Mouse (Mus musculus) C3H10T1/2 (cell line): ENCODE data around the gene Lonp1. TPM values are rescaled to one million over a fixed set of nuclear protein-coding genes. Genes with fewer than 3 reads are reported as not detected.

Experiments
- polyA plus RNA-seq, 2 experiments: library from polyadenylated mRNA; unstranded; fragments of >200 nt; fragmentation: generic; extraction: Trizol; gene quantifications; one replicate each; pipeline ENCODE4 v1.2.1; 2012; ENCODE audit warnings: missing spikeins in 2 of 2

Lonp1 gene
- polyA plus RNA-seq, result 10 to 100 TPM; 52.4 to 73.9 TPM

GRCm38 (mm10) chr17:56626754-56627470 lies at the start of gene Lonp1:
Lonp1 (minus strand) TSS chr17:56626887.

GRCm38 (mm10) chr17:56672941-56673646 lies 46.4 kb upstream of the Lonp1 start, which contains the start of gene Ranbp3:
Ranbp3 (plus strand) TSS chr17:56673294.

GRCm38 (mm10) chr17:56627530-56628277 lies 1.0 kb upstream of the Lonp1 start, which contains the start of gene Catsperd:
Catsperd (plus strand) TSS chr17:56628143.

GRCm38 (mm10) chr17:56613236-56613844 lies 13.3 kb downstream of the Lonp1 start, which contains the start of gene Rpl36:
Rpl36 (plus strand) TSS chr17:56613416.

GRCm38 (mm10) chr17:56609452-56610171 lies 17.1 kb downstream of the Lonp1 start, which contains the start of gene 2410015M20Rik:
2410015M20Rik (minus strand) TSS chr17:56609771.

GRCm38 (mm10) chr17:56584257-56585130 lies 42.2 kb downstream of the Lonp1 start, which contains the start of the genes Safb2 and Safb:
Safb2 (minus strand) TSS chr17:56584585.
Safb (plus strand) TSS chr17:56584825.

Other genes starting within 250 kb of the Lonp1 start
- 100 to 1,000 TPM in 1 of 2 experiments, 10 to 100 TPM in 1; 15.1 to 186 TPM for gene Ptprs, start 150.4 kb downstream of the Lonp1 start, polyA plus RNA-seq
- not detected for gene Znrf4, start 114.5 kb downstream of the Lonp1 start, polyA plus RNA-seq
- gene Gm20219, start 72.5 kb downstream of the Lonp1 start, polyA plus RNA-seq, result 1 to 10 TPM in 1 of 2 experiments, under 1 TPM in 1; 0.05 to 1.4 TPM
- gene Safb2, start 42.3 kb downstream of the Lonp1 start, polyA plus RNA-seq, result 10 to 100 TPM; 19.9 to 50.5 TPM
- gene Safb, start 42.1 kb downstream of the Lonp1 start, polyA plus RNA-seq, result 100 to 1,000 TPM in 1 of 2 experiments, 10 to 100 TPM in 1; 24.2 to 103 TPM
- 100 to 1,000 TPM; 433 to 445 TPM for gene 2410015M20Rik, start 17.1 kb downstream of the Lonp1 start, polyA plus RNA-seq
- gene Rpl36, start 13.5 kb downstream of the Lonp1 start, polyA plus RNA-seq, result over 10,000 TPM in 1 of 2 experiments, 1,000 to 10,000 TPM in 1; 5,896 to 10,257 TPM
- under 1 TPM; 0.02 to 0.30 TPM for gene Catsperd, start 1.3 kb upstream of the Lonp1 start, polyA plus RNA-seq
- gene Ranbp3, start 46.4 kb upstream of the Lonp1 start, polyA plus RNA-seq, result 10 to 100 TPM; 71.2 to 89.9 TPM
- gene Ndufa11, start 90.9 kb upstream of the Lonp1 start, polyA plus RNA-seq, result 100 to 1,000 TPM; 608 to 937 TPM
- 10 to 100 TPM; 16.3 to 42.8 TPM for gene Vmac, start 91.1 kb upstream of the Lonp1 start, polyA plus RNA-seq
- 1 to 10 TPM; 3.2 to 3.9 TPM for gene Nrtn, start 130.6 kb upstream of the Lonp1 start, polyA plus RNA-seq
- 10 to 100 TPM; 32.1 to 51.8 TPM for gene Dus3l, start 137.9 kb upstream of the Lonp1 start, polyA plus RNA-seq
- 1 to 10 TPM in 1 of 2 experiments, under 1 TPM in 1; 0.21 to 1.4 TPM for gene Prr22, start 143.4 kb upstream of the Lonp1 start, polyA plus RNA-seq
- 1 to 10 TPM; 2.5 to 5.7 TPM for gene Rfx2, start 204.1 kb upstream of the Lonp1 start, polyA plus RNA-seq
- under 1 TPM; 0.01 to 0.13 TPM for gene Acsbg2, start 247.6 kb upstream of the Lonp1 start, polyA plus RNA-seq
- gene 1700061G19Rik, start 248.6 kb upstream of the Lonp1 start, polyA plus RNA-seq, result under 1 TPM in 1 of 2 experiments, not detected in 1; 0.05 TPM